Mouse (Mus musculus): Measurements from ENCODE around the gene Arf3.

GRCm38 (mm10) chr15:98737881-98738280 is 25.1 kb downstream of the Arf3 start:
- TF ChIP-seq TAL1 (IDR thresholded peaks at IDR 0.05; ENCODE audit: low read length), result no peak
- TF ChIP-seq GATA1 (IDR thresholded peaks at IDR 0.05; ENCODE audit: low read length), result no peak

Data from erythroblast, embryonic 14.5 days (primary cell).